Mouse (Mus musculus) midbrain, embryonic 11.5 days (tissue): Measurements from ENCODE around the gene Pgm1. TPM values are rescaled to one million over a fixed set of nuclear protein-coding genes. Genes with fewer than 3 reads are reported as not detected.
A peak's percentile ranks its signal among the peaks of the same experiment; 100 is the strongest.

Experiments used
- ATAC-seq: fragments of 200-750 bp; cut with Nextera tagmentation; 2 replicates; pipeline ENCODE4 v1.8.0; 2017; ENCODE audit warnings: moderate TSS enrichment, moderate library complexity; ENCODE audit not compliant: low FRiP score
- DNase-seq: peaks from one replicate; pipeline ENCODE4 v3.0.0; 2015; ENCODE audit warnings: low spot score; ENCODE audit errors: missing footprints
- H3K27ac ChIP-seq: fragments of 300-500 bp; sonication (generic); 2 replicates; pipeline ENCODE4 v1.5.1; 2014; ENCODE audit warnings: low read depth, low read length
- H3K27me3 ChIP-seq: fragments of 300-500 bp; sonication (generic); 2 replicates; pipeline ENCODE4 v1.6.1; 2014; ENCODE audit warnings: mild to moderate bottlenecking, low read length, moderate library complexity, mixed read lengths; ENCODE audit not compliant: control insufficient read depth, insufficient read depth
- H3K36me3 ChIP-seq: fragments of 300-500 bp; sonication (generic); 2 replicates; pipeline ENCODE4 v1.6.1; 2014; ENCODE audit warnings: mild to moderate bottlenecking, low read length, moderate library complexity, mixed read lengths; ENCODE audit not compliant: control insufficient read depth, insufficient read depth
- H3K4me1 ChIP-seq: fragments of 300-500 bp; sonication (generic); 2 replicates; pipeline ENCODE4 v1.6.1; 2014; ENCODE audit warnings: low read length; ENCODE audit not compliant: control insufficient read depth, insufficient read depth
- H3K4me2 ChIP-seq: fragments of 300-500 bp; sonication (generic); 2 replicates; pipeline ENCODE4 v1.6.1; 2014; ENCODE audit warnings: mild to moderate bottlenecking, moderate library complexity
- H3K4me3 ChIP-seq: fragments of 300-500 bp; sonication (generic); 2 replicates; pipeline ENCODE4 v1.5.1; 2014; ENCODE audit warnings: low read depth, low read length
- H3K9ac ChIP-seq: fragments of 300-500 bp; sonication (generic); 2 replicates; pipeline ENCODE4 v1.6.1; 2014; ENCODE audit warnings: low read length
- H3K9me3 ChIP-seq: fragments of 300-500 bp; sonication (generic); 2 replicates; pipeline ENCODE4 v1.6.1; 2016; ENCODE audit warnings: low read length; ENCODE audit not compliant: control insufficient read depth
- WGBS: fragments of 180-500 bp; shearing (Covaris S2); extraction: QIAGEN DNeasy Blood & Tissue Kit; methylation state at CpG from one replicate; pipeline ENCODE4 v1.1.7; 2014; 5-methylcytosine and 5-hydroxymethylcytosine counted together
- polyA plus RNA-seq: library from polyadenylated mRNA; unstranded; fragments of >200 nt; fragmentation: Nextera tagmentation; extraction: Ambion mirVana; gene quantifications from 2 replicates; pipeline ENCODE4 v1.2.1, GENCODE M21; 2014

Gene Pgm1
- polyA plus RNA-seq, 1 experiment from 2014 or later: 46.7 TPM

DNA sequence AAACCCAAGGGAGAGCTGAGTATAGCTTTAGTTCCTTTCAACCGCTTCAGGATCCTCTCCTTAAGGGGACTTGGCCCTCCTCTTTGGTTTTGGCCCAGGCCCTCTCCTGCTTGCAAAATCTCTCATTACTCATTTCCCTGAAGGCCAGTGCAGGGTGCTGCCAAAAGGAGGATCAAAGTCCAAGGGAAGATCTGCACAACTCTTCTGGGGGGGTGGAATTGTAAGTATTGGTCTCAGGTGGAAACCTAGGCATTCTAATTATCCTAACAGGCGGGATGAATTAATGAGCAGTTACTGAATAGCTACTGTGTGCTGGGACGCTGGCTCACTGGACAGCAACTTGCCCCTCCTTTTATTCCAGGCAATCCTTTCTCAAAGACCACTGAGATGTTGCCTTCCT, 82.3 kb downstream of the Pgm1 start:
- 67% methylated on average over 3 of the region's 3 CpGs for WGBS
- DNase-seq: peak; percentile 80
- H3K9me3 ChIP-seq: no peaks in the 10 kb centered on the region
- no peak overlapping the region for H3K4me2 ChIP-seq
- ATAC-seq: no peak
- no peaks in the 10 kb centered on the region for H3K4me1 ChIP-seq
- H3K36me3 ChIP-seq: no peaks in the 10 kb centered on the region
- no peak overlapping the region for H3K27ac ChIP-seq
- H3K4me3 ChIP-seq: no peak overlapping the region
- H3K9ac ChIP-seq: no peak overlapping the region
- no peaks in the 10 kb centered on the region for H3K27me3 ChIP-seq

DNA sequence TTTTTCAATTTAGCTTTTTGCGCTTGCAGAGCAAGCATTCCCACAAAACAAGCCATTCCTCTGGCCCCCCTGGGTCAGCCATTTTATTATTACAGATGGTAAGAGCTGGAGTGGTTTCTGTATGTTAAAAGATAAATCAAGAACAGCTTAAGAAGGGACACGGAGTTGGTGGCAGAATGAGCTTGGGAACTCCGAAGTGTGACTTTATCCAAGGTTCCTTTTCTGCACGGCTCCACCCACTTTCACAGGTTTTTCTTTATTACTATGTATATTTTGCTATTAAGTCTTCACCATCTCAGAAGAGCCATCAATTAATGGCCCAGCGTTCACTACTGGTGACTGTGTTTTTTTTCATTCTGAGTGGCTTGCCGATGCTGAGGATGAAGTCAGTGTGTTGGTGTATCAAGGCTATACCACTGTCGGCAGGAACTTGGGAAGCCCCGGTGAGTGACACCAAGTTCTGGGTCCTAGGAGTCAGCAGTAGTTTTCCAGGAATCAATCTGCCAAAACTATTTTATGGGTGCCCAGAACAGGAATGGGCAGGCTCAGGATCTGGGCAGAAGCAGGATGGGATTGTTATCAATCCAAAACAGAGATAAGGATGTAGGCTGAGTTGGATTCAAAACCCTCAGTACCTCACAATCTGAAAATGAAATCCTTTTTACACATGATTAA, 83.3 kb downstream of the Pgm1 start:
- no peak for ATAC-seq
- WGBS: 84% methylated on average over 8 of the region's 8 CpGs

GRCm38 (mm10) chr4:100027773-100028172, 98.6 kb downstream of the Pgm1 start:
- no peaks in the 10 kb centered on the region for H3K9me3 ChIP-seq
- no peak overlapping the region for H3K9ac ChIP-seq
- no peak overlapping the region for H3K4me2 ChIP-seq
- no peaks in the 10 kb centered on the region for H3K27me3 ChIP-seq
- no peaks in the 10 kb centered on the region for H3K36me3 ChIP-seq
- H3K27ac ChIP-seq: no peak overlapping the region
- no peak for DNase-seq
- ATAC-seq: no peak
- H3K4me1 ChIP-seq: no peaks in the 10 kb centered on the region
- 79% methylated on average over 3 of the region's 3 CpGs for WGBS
- no peak overlapping the region for H3K4me3 ChIP-seq

More for the DNA sequence above, 83.3 kb downstream of the Pgm1 start:
- no peaks in the 10 kb centered on the region for H3K27me3 ChIP-seq
- no peaks in the 10 kb centered on the region for H3K9me3 ChIP-seq
- H3K4me1 ChIP-seq: no peaks in the 10 kb centered on the region
- no peaks in the 10 kb centered on the region for H3K36me3 ChIP-seq
- DNase-seq: peak; percentile 69
- no peak overlapping the region for H3K4me2 ChIP-seq
- no peak overlapping the region for H3K27ac ChIP-seq
- H3K9ac ChIP-seq: no peak overlapping the region
- H3K4me3 ChIP-seq: no peak overlapping the region

DNA sequence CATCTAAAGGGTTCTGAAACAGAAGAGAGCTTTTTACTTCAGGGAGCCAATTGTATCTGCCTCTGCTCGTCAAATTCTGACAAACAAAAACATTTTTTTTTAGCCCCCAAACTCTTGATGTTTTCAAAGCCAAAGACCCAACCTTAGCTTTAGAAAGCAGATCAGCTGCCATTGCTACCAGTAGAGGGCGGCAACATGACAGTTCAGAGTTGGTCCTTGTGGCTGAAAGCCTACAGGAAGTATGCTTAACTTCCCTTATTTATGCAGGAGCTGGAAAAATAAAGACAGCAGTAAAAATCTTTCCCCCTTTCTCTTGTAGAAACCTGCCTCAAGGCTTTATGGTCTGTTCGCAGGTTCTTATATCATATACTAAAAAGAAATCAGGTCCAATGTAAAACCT, 99.4 kb downstream of the Pgm1 start:
- ATAC-seq: no peak
- no peak for DNase-seq
- 23% methylated on average over 3 of the region's 3 CpGs for WGBS

DNA sequence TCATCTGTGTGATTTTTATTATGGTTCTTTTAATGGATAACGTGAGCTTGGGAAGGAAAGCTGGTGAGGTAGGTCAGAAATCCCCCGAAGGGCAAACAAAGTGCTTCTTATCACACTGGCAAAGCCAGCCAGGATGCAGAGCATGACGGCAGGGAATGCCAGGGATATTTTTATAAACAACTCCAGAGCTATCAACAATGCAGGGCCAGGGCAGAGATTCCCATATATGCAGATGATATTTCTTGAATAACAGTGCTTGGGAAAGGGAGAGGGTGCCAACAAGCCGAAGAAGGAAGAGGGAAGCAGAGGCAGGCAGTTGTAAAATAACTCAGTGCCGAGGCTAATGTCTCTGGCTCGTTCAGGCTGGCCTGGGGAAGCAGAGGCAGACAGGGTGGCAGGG, 102.1 kb downstream of the Pgm1 start:
- DNase-seq (no peak), ATAC-seq (no peak)
- Histone ChIP-seq H3K27me3 (no peaks in the 10 kb centered on the region), H3K9me3 (no peaks in the 10 kb centered on the region), H3K9ac (no peak overlapping the region), H3K4me2 (no peak overlapping the region), H3K27ac (no peak overlapping the region), H3K4me1 (no peaks in the 10 kb centered on the region), H3K4me3 (no peak overlapping the region), H3K36me3 (no peaks in the 10 kb centered on the region)
- WGBS: 71% methylated on average over 6 of the region's 6 CpGs

More for the DNA sequence above, 99.4 kb downstream of the Pgm1 start:
- H3K9me3 ChIP-seq: no peaks in the 10 kb centered on the region
- H3K4me2 ChIP-seq: no peak overlapping the region
- no peaks in the 10 kb centered on the region for H3K36me3 ChIP-seq
- H3K27ac ChIP-seq: no peak overlapping the region
- H3K4me1 ChIP-seq: no peaks in the 10 kb centered on the region
- no peak overlapping the region for H3K4me3 ChIP-seq
- H3K9ac ChIP-seq: no peak overlapping the region
- H3K27me3 ChIP-seq: no peaks in the 10 kb centered on the region

DNA sequence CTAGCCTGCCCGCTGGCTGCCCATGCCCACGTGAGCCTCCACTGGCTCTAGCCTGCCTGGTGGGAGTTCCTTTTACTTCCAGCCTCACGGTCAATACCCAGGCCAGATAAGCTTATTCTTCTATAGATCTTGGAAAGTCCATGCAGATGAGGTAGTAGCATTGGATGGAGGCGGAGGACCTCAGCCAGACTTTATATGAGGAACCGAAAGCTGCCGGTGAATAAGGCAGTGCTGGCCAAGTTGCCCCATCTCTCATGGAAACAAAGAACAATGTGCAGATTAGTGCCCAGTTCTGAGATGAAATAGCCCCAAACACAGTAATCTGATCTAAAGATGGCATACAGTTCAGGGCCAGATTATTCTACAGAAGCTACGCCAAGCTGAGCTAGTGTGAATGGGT, 103.4 kb downstream of the Pgm1 start:
- Histone ChIP-seq H3K27me3 (no peaks in the 10 kb centered on the region), H3K36me3 (no peaks in the 10 kb centered on the region), H3K9ac (no peak overlapping the region), H3K4me3 (no peak overlapping the region), H3K4me2 (no peak overlapping the region), H3K9me3 (no peaks in the 10 kb centered on the region), H3K27ac (no peak overlapping the region), H3K4me1 (no peaks in the 10 kb centered on the region)
- no peak for ATAC-seq
- 93% methylated on average over 7 of the region's 7 CpGs for WGBS
- DNase-seq: no peak

GRCm38 (mm10) chr4:100033944-100034343, 104.7 kb downstream of the Pgm1 start:
- ATAC-seq (no peak), DNase-seq (no peak)
- H3K27me3 ChIP-seq: no peaks in the 10 kb centered on the region
- H3K9me3 ChIP-seq: no peaks in the 10 kb centered on the region
- H3K4me2 ChIP-seq: no peak overlapping the region
- H3K36me3 ChIP-seq: no peaks in the 10 kb centered on the region
- 88% methylated on average over 4 of the region's 4 CpGs for WGBS
- no peak overlapping the region for H3K27ac ChIP-seq
- no peak overlapping the region for H3K9ac ChIP-seq
- no peaks in the 10 kb centered on the region for H3K4me1 ChIP-seq
- no peak overlapping the region for H3K4me3 ChIP-seq

DNA sequence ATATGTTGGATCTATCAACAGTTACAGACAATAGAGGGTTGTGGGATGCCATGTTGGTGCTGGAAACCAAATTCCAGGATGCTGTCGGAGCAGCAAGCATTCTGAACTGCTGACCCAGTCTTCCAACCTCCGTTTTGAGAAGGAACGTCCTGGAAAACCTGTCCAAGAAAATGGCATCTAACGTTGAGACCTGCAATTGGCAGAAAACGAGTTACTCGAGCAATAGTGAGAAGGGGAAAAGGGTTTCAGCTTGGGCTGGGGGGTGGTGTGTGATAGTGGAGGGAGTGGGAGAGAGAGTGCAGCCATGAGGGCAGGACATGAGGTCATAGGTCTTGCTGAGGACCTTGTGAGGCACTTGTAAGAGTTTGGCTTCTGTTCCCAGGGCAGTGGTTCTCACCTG, 105.8 kb downstream of the Pgm1 start:
- Histone ChIP-seq H3K27ac (no peak overlapping the region), H3K36me3 (no peaks in the 10 kb centered on the region), H3K9ac (no peak overlapping the region), H3K4me3 (no peak overlapping the region), H3K27me3 (no peaks in the 10 kb centered on the region), H3K4me1 (no peaks in the 10 kb centered on the region), H3K4me2 (no peak overlapping the region), H3K9me3 (no peaks in the 10 kb centered on the region)
- no peak for DNase-seq
- no peak for ATAC-seq
- WGBS: 82% methylated on average over 6 of the region's 6 CpGs

DNA sequence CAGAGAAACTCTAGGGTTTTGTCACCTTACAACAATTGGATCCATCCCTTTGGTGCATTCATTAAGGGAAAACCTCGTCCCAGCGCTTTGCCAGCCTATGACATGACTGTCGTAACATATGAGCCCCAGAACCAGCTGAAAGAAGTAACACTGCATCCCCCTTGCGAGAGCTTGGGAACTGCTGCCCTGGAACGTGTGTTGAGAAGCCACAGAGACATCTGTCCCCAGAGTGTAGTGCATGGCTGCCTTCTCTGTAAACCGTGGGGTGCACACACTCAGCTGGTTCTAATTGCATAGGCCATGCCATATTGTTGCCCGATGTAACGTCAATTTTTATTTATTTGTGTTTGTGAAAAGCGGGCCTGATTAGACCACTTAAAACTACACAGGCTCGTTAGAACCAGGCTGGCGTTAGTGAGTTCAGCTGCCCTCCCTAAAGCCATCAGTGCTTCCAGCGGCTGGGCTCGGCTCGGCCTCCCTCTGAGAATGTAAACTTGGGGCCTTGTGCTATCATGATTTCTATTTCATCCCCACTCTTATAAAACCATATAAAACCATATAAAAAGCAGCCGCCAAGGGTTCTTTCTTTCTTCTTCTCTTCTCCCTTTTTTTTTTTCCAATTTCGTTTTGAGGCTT, 106.8 kb downstream of the Pgm1 start:
- Histone ChIP-seq H3K36me3 (no peaks in the 10 kb centered on the region), H3K27ac (no peak overlapping the region), H3K9me3 (no peaks in the 10 kb centered on the region), H3K4me1 (no peaks in the 10 kb centered on the region), H3K9ac (no peak overlapping the region), H3K4me2 (no peak overlapping the region), H3K27me3 (no peaks in the 10 kb centered on the region), H3K4me3 (no peak overlapping the region)
- no peak for ATAC-seq
- DNase-seq: no peak
- WGBS: 61% methylated on average over 16 of the region's 16 CpGs
